Comparison of ENCODE assay signal across 9 mouse cellular contexts in the genomic region with DNA sequence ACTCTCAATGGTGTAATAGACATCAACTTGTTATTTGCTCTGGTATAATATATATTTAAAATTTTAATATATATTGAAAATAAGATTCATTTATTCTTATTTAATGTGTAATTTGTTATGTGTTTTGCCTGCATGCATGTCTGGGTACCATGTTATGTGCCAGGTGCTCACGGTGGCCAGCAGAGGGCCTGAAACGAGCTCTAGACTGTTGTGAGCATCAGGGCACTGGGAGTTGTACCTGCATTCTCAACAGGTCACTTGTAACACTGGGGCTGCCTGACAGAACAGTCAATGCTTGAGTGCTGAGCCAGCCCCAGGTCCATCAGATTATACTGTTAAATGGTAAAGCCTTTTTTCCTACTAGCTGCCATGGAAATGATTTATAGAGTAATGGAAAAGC. TPM values are rescaled to one million over a fixed set of nuclear protein-coding genes. Genes with fewer than 3 reads are reported as not detected.
DNase-seq lines count a peak whose midpoint lies in the region; ATAC-seq and TF ChIP-seq lines count a peak whose summit lies in the region.
"Had no signal": no experiment of that assay in that cellular context is flagged by ENCODE, and none has a peak within 500 bp of the region (broad histone marks: within the 10 kb centered on the region; RNA-seq: fewer than 3 reads in every experiment).

No protein-coding gene starts in this region.

- no peak overlapping the region for H3K4me2 ChIP-seq in liver, postnatal 0 days (ENCODE audit: low read depth, low read length)

- peaks cover 38% of the 10 kb centered on the region for H3K36me3 ChIP-seq in liver, postnatal 0 days (replicated peaks; ENCODE audit: insufficient read depth, low read length)

- no peaks in the 10 kb centered on the region for H3K27me3 ChIP-seq in liver, postnatal 0 days (ENCODE audit: insufficient read depth, low read length)

- no peak for DNase-seq in frontal cortex, postnatal 10 days (ENCODE audit: low spot score in 2 of 2)
- peak; percentile 11 for DNase-seq in lung, postnatal 36 days
- no peak for DNase-seq in lung, postnatal 10 days
- DNase-seq in NIH3T3 (ENCODE audit: low read depth), result peak; percentile 23
- peak; percentile 21 for DNase-seq in liver, postnatal 0 days
- DNase-seq in layer of hippocampus, adult 11-12 months (ENCODE audit: low spot score), result no peak
- DNase-seq in frontal cortex, postnatal 25 days (ENCODE audit: low spot score in 2 of 2), result no peak
- DNase-seq: gastrocnemius, postnatal 36 days had no signal

- no peaks in the 10 kb centered on the region for H3K9me3 ChIP-seq in liver, postnatal 0 days (ENCODE audit: low read length)

- no peaks in the 10 kb centered on the region for H3K4me1 ChIP-seq in liver, postnatal 0 days (ENCODE audit: insufficient read depth)

- no peak overlapping the region for H3K27ac ChIP-seq in liver, postnatal 0 days (ENCODE audit: low read depth)

- H3K9ac ChIP-seq in liver, postnatal 0 days (replicated peaks), result no peak overlapping the region

- 75% methylated on average over 2 of the region's 2 CpGs for WGBS in liver, postnatal 0 days (ENCODE audit: insufficient replicate concordance)

- peak; percentile 50 for TF ChIP-seq CTCF in liver, postnatal 0 days (IDR thresholded peaks at IDR 0.05; ENCODE audit: low read depth)

- ATAC-seq in frontal cortex, adult (ENCODE audit: low TSS enrichment), result peak; percentile 73; the same call in 1 of the 2 replicates
- ATAC-seq in liver, postnatal 0 days, result no peak

- H3K4me3 ChIP-seq in liver, postnatal 0 days (ENCODE audit: low read depth, low read length), result no peak overlapping the region

- no peak for TF ChIP-seq EP300 in liver, postnatal 0 days (IDR thresholded peaks at IDR 0.05; ENCODE audit: low read depth)

RNA-seq across cellular contexts. Expression of a gene that starts 43.2 kb away (rescaled TPM):
- 9.7 and 10.9 TPM in 2 replicates for polyA plus RNA-seq in liver, postnatal 0 days (2015; fragmentation: Nextera tagmentation; extraction: Ambion mirVana)

RNA-seq across cellular contexts. Expression of a gene that starts 43.5 kb away (rescaled TPM):
- polyA plus RNA-seq in liver, postnatal 0 days (2015; fragmentation: Nextera tagmentation; extraction: Ambion mirVana), result 8.1 and 10.1 TPM in 2 replicates

Comparison
In these comparisons a context has a peak if more than half of its experiments do, and no peak if none do; other contexts are left out.
1. DNase-seq: peak in lung, postnatal 36 days (single experiment), NIH3T3 (single experiment) and liver, postnatal 0 days (single experiment); none in frontal cortex, postnatal 10 days (0 of 2), lung, postnatal 10 days (single experiment), layer of hippocampus, adult 11-12 months (single experiment) and frontal cortex, postnatal 25 days (0 of 2).